Mouse (Mus musculus) CH12.LX (cell line): Measurements from ENCODE around the gene Susd3.

Source experiments
- CTCF ChIP-seq, 2 experiments: IDR thresholded peaks in 1 of 2; conservative IDR thresholded peaks in 1 of 2; 2 replicates each; pipeline ENCODE4 v1.5.1; 2011 to 2012; ENCODE audit warnings: low read depth in 2 of 2, low read length in 2 of 2, improper control_type of control experiment in 1 of 2, inconsistent platforms in 1 of 2, mild to moderate bottlenecking in 1 of 2, moderate library complexity in 1 of 2
- JUND ChIP-seq: conservative IDR thresholded peaks from 2 replicates; pipeline ENCODE4 v1.6.1; 2011; ENCODE audit warnings: low read depth, low read length, improper control_type of control experiment
- KAT2A ChIP-seq: IDR thresholded peaks from 2 replicates; pipeline ENCODE4 v1.6.1; 2012; ENCODE audit warnings: low read length, improper control_type of control experiment, inconsistent platforms; ENCODE audit not compliant: insufficient replicate concordance
- MXI1 ChIP-seq: IDR thresholded peaks from 2 replicates; pipeline ENCODE4 v1.6.1; 2011; ENCODE audit warnings: mild to moderate bottlenecking, low read depth, low read length, improper control_type of control experiment
- NELFE ChIP-seq: IDR thresholded peaks from 2 replicates; pipeline ENCODE4 v1.6.1; 2011; ENCODE audit warnings: low read depth, low read length, improper control_type of control experiment
- PAX5 ChIP-seq: IDR thresholded peaks from 2 replicates; pipeline ENCODE4 v1.6.1; 2012; ENCODE audit warnings: low read length, inconsistent platforms, mixed read lengths
- POLR2A ChIP-seq: IDR thresholded peaks from 2 replicates; pipeline ENCODE4 v1.6.1; 2011; ENCODE audit warnings: low read depth, mild to moderate bottlenecking, improper control_type of control experiment, low read length
- POLR2AphosphoS2 ChIP-seq: IDR thresholded peaks from 2 replicates; pipeline ENCODE4 v1.6.1; 2011; ENCODE audit warnings: low read depth, low read length, improper control_type of control experiment
- RAD21 ChIP-seq: IDR thresholded peaks from 2 replicates; pipeline ENCODE4 v1.6.1; 2011; ENCODE audit warnings: low read depth, mild to moderate bottlenecking, low read length, improper control_type of control experiment, moderate library complexity
- RCOR1 ChIP-seq: conservative IDR thresholded peaks from 2 replicates; pipeline ENCODE4 v1.6.1; 2012; ENCODE audit warnings: low read depth, mild to moderate bottlenecking, inconsistent platforms, low read length, improper control_type of control experiment
- SMC3 ChIP-seq: IDR thresholded peaks from 2 replicates; pipeline ENCODE4 v1.6.1; 2011; ENCODE audit warnings: low read depth, low read length, improper control_type of control experiment
- USF1 ChIP-seq: IDR thresholded peaks from 2 replicates; pipeline ENCODE4 v1.6.1; 2014; ENCODE audit warnings: low read depth, mild to moderate bottlenecking, inconsistent platforms, low read length, improper control_type of control experiment
- ZC3H11A ChIP-seq: IDR thresholded peaks from 2 replicates; pipeline ENCODE4 v1.6.1; 2012; ENCODE audit warnings: low read depth, mild to moderate bottlenecking, inconsistent platforms, low read length, improper control_type of control experiment

GRCm38 (mm10) chr13:49194811-49195210 is 53.7 kb downstream of the Susd3 start:
- no peak for TF ChIP-seq MXI1
- TF ChIP-seq JUND = no peak
- no peak for TF ChIP-seq RAD21
- TF ChIP-seq ZC3H11A = no peak
- TF ChIP-seq CTCF (conservative IDR thresholded peaks at IDR 0.05 in 1 of 2, IDR thresholded peaks at IDR 0.05 in 1 of 2; ENCODE audit: low read depth in 2 of 2, low read length in 2 of 2) = no peak
- TF ChIP-seq POLR2AphosphoS2 = no peak
- TF ChIP-seq SMC3 = no peak
- TF ChIP-seq RCOR1 = no peak
- TF ChIP-seq USF1 = no peak
- TF ChIP-seq KAT2A = no peak
- TF ChIP-seq POLR2A = no peak
- TF ChIP-seq NELFE = no peak
- TF ChIP-seq PAX5 = no peak
